In genomic region chr14:110934816-110935215, GRCm38 (mm10) we compare ENCODE assay signal across 21 mouse cellular contexts.
DNase-seq lines count a peak whose midpoint lies in the region; ATAC-seq lines count a peak whose summit lies in the region.
"Had no signal": no experiment of that assay in that cellular context is flagged by ENCODE, and none has a peak within 500 bp of the region (broad histone marks: within the 10 kb centered on the region; RNA-seq: fewer than 3 reads in every experiment).

No protein-coding gene starts in this region.

- no peak overlapping the region for H3K27ac ChIP-seq in heart, embryonic 12.5 days (ENCODE audit: poor library complexity, severe bottlenecking)
- H3K27ac ChIP-seq: embryonic facial prominence, embryonic 10.5 days; forebrain, embryonic 15.5 days; heart, embryonic 10.5 days; heart, embryonic 15.5 days; hindbrain, embryonic 15.5 days had no signal

- ATAC-seq in heart, embryonic 12.5 days (ENCODE audit: insufficient number of reproducible peaks, low FRiP score) = no peak
- ATAC-seq: activated CD4-positive, CD25-positive, alpha-beta regulatory T cell, adult 4 months; forebrain, embryonic 15.5 days; Patski had no signal

- DNase-seq in cerebellum, postnatal 14 days = peak; percentile 28 to 42
- no peak for DNase-seq in cerebellum, adult 18-20 months
- peak; percentile 80 for DNase-seq in heart, adult 11 months
- DNase-seq in left cerebral cortex, postnatal 25 days (ENCODE audit: low spot score in 2 of 2) = peak; percentile 3 to 11
- DNase-seq in left cerebral cortex, adult 8-10 months (ENCODE audit: low spot score in 2 of 2) = no peak
- DNase-seq in brain, adult 2 months (ENCODE audit: low read depth, low spot score) = peak; percentile 36
- DNase-seq in kidney, adult 9 months = no peak
- DNase-seq: adrenal gland, postnatal 14 days; cerebellum, adult 9-10 months; gastrocnemius, postnatal 36 days; heart, adult 18-20 months; heart, postnatal 14 days; kidney, adult 11 months had no signal

- H3K27me3 ChIP-seq in heart, embryonic 12.5 days (replicated peaks) = no peaks in the 10 kb centered on the region
- H3K27me3 ChIP-seq: forebrain, embryonic 15.5 days; heart, embryonic 15.5 days; hindbrain, embryonic 15.5 days; Patski had no signal

- no peaks in the 10 kb centered on the region for H3K9me3 ChIP-seq in heart, embryonic 12.5 days (replicated peaks)
- H3K9me3 ChIP-seq: embryonic facial prominence, embryonic 10.5 days; forebrain, embryonic 15.5 days; heart, embryonic 10.5 days; heart, embryonic 15.5 days; hindbrain, embryonic 15.5 days had no signal

- no peak overlapping the region for H3K4me3 ChIP-seq in heart, embryonic 12.5 days
- H3K4me3 ChIP-seq: embryonic facial prominence, embryonic 10.5 days; forebrain, embryonic 15.5 days; heart, embryonic 10.5 days; heart, embryonic 15.5 days; hindbrain, embryonic 15.5 days had no signal

- H3K36me3 ChIP-seq in heart, embryonic 12.5 days = no peaks in the 10 kb centered on the region
- H3K36me3 ChIP-seq: embryonic facial prominence, embryonic 10.5 days; forebrain, embryonic 15.5 days; heart, embryonic 10.5 days; heart, embryonic 15.5 days; hindbrain, embryonic 15.5 days had no signal

- no peak overlapping the region for H3K9ac ChIP-seq in heart, embryonic 12.5 days
- H3K9ac ChIP-seq: forebrain, embryonic 15.5 days; heart, embryonic 15.5 days; hindbrain, embryonic 15.5 days had no signal

- 77% methylated on average over 3 of the region's 3 CpGs for WGBS in heart, embryonic 12.5 days

- intact Hi-C loops in left cerebral cortex, postnatal 25 days (cut with DNase I) = no loop called here

- no peak overlapping the region for H3K4me2 ChIP-seq in heart, embryonic 12.5 days
- H3K4me2 ChIP-seq: forebrain, embryonic 15.5 days; heart, embryonic 15.5 days; hindbrain, embryonic 15.5 days had no signal

- H3K4me1 ChIP-seq in heart, embryonic 12.5 days (replicated peaks) = no peaks in the 10 kb centered on the region
- H3K4me1 ChIP-seq: embryonic facial prominence, embryonic 10.5 days; forebrain, embryonic 15.5 days; heart, embryonic 10.5 days; heart, embryonic 15.5 days; hindbrain, embryonic 15.5 days had no signal

Comparison
In these comparisons a context has a peak if more than half of its experiments do, and no peak if none do; other contexts are left out.
1. DNase-seq: peak in cerebellum, postnatal 14 days (2 of 2), heart, adult 11 months (single experiment), left cerebral cortex, postnatal 25 days (2 of 2) and brain, adult 2 months (single experiment); none in cerebellum, adult 18-20 months (0 of 2), left cerebral cortex, adult 8-10 months (0 of 2) and kidney, adult 9 months (single experiment).